Mouse (Mus musculus) embryonic facial prominence, embryonic 13.5 days (tissue): ENCODE results near the gene Vgll4. TPM values are rescaled to one million over a fixed set of nuclear protein-coding genes. Genes with fewer than 3 reads are reported as not detected.

Experiments
- ATAC-seq: fragments of 200-750 bp; cut with Nextera tagmentation; 2 replicates; pipeline ENCODE4 v1.8.0; 2017; ENCODE audit warnings: low read depth; ENCODE audit not compliant: insufficient number of reproducible peaks, insufficient read depth, low FRiP score, low TSS enrichment
- H3K27ac ChIP-seq: fragments of 300-500 bp; sonication (generic); 2 replicates; pipeline ENCODE4 v1.5.1; 2015; ENCODE audit warnings: moderate library complexity, mild to moderate bottlenecking, inconsistent platforms
- H3K27me3 ChIP-seq: fragments of 300-500 bp; sonication (generic); 2 replicates; pipeline ENCODE4 v1.6.1; 2015; ENCODE audit warnings: mild to moderate bottlenecking, inconsistent platforms
- H3K36me3 ChIP-seq: fragments of 300-500 bp; sonication (generic); 2 replicates; pipeline ENCODE4 v1.6.1; 2015; ENCODE audit warnings: mild to moderate bottlenecking, inconsistent platforms
- H3K4me1 ChIP-seq: fragments of 300-500 bp; sonication (generic); 2 replicates; pipeline ENCODE4 v1.6.1; 2015; ENCODE audit warnings: inconsistent platforms
- H3K4me2 ChIP-seq: fragments of 300-500 bp; sonication (generic); 2 replicates; pipeline ENCODE4 v1.6.1; 2015; ENCODE audit warnings: moderate library complexity, mild to moderate bottlenecking, inconsistent platforms
- H3K4me3 ChIP-seq: fragments of 300-500 bp; sonication (generic); 2 replicates; pipeline ENCODE4 v1.5.1; 2015; ENCODE audit warnings: mild to moderate bottlenecking, inconsistent platforms
- H3K9ac ChIP-seq: fragments of 300-500 bp; sonication (generic); 2 replicates; pipeline ENCODE4 v1.6.1; 2015; ENCODE audit warnings: mild to moderate bottlenecking, inconsistent platforms
- H3K9me3 ChIP-seq: fragments of 300-500 bp; sonication (generic); 2 replicates; pipeline ENCODE4 v1.6.1; 2016; ENCODE audit warnings: inconsistent platforms
- WGBS: fragments of 180-500 bp; shearing (Covaris S2); methylation state at CpG from one replicate; pipeline ENCODE4 v1.1.7; 2015; ENCODE audit warnings: mixed read lengths; 5-methylcytosine and 5-hydroxymethylcytosine counted together
- polyA plus RNA-seq: library from polyadenylated mRNA; unstranded; fragments of >200 nt; fragmentation: Nextera tagmentation; extraction: Ambion mirVana; gene quantifications from 2 replicates; pipeline ENCODE4 v1.2.1, GENCODE M21; 2015

Vgll4 gene
- polyA plus RNA-seq, 1 experiment from 2014 or later, result 148 TPM

DNA sequence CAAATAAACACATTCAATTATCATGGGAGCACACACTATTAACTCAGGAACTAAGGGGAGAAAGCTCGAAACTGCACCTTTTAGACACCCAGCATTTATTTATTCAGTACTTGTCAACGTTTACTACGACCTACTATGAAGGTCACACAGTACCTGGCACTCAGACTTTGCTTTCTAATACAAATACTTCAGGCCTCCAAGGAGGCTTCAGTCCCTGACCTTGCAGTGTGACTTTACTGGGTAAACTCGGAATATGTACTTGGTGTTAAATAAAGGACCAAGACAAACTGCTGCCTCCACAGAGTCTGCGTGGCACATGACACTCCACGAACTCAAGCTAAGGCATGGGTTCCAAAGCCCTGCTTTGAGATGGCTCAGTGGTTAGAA, 10.8 kb downstream of the Vgll4 start:
- Histone ChIP-seq H3K27me3 (no peaks in the 10 kb centered on the region), H3K4me3 (no peak overlapping the region), H3K9ac (no peak overlapping the region), H3K27ac (no peak overlapping the region), H3K4me1 (peaks cover 27% of the 10 kb centered on the region), H3K9me3 (no peaks in the 10 kb centered on the region), H3K4me2 (no peak overlapping the region), H3K36me3 (no peaks in the 10 kb centered on the region)
- ATAC-seq, result no peak
- 90% methylated on average over 6 of the region's 6 CpGs for WGBS

DNA sequence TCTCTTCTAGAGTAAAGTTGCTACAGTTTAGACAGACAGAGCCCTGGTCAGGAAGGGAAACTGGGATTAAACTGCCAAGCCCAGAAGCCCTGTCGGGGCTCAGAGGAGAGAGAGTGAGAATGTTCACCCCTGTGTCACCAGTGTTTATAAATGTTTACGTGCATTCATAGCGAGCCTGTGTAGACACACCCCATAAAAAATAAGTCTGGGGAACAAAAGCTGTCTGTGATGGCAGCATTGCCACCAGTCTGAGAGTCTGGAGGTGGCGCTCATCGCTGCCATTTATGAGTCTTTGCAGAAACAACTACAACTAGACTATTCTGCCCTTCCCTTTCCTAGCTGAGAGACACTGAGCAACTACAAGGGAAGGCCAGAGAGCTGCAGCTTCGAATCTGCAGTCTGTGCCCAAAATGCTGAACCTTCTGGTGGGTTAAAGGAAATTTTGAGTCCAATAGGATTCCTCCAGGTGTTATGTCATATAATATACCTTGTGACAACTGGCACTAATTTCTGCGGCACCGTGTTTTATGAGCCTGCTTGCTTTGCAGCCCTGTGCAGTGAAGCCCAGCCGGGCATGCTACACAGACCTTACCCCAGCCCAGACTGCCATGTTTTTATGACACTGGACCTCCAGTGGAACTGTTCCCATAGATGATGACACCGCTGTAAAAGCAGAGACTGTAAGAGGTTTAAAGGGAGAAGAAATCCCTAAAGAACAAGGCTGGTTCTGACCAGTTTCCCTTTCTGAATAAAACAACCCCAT, 11.4 kb downstream of the Vgll4 start:
- H3K36me3 ChIP-seq, result no peaks in the 10 kb centered on the region
- H3K27me3 ChIP-seq, result no peaks in the 10 kb centered on the region
- no peaks in the 10 kb centered on the region for H3K9me3 ChIP-seq
- no peak for ATAC-seq
- no peak overlapping the region for H3K4me3 ChIP-seq
- WGBS, result 76% methylated on average over 10 of the region's 10 CpGs
- peaks cover 21% of the 10 kb centered on the region for H3K4me1 ChIP-seq
- no peak overlapping the region for H3K27ac ChIP-seq
- no peak overlapping the region for H3K4me2 ChIP-seq
- no peak overlapping the region for H3K9ac ChIP-seq

GRCm38 (mm10) chr6:114957756-114958155, 12.0 kb downstream of the Vgll4 start:
- H3K27ac ChIP-seq, result no peak overlapping the region
- no peaks in the 10 kb centered on the region for H3K27me3 ChIP-seq
- H3K9ac ChIP-seq, result no peak overlapping the region
- no peaks in the 10 kb centered on the region for H3K9me3 ChIP-seq
- peaks cover 15% of the 10 kb centered on the region for H3K4me1 ChIP-seq
- no peak overlapping the region for H3K4me2 ChIP-seq
- H3K36me3 ChIP-seq, result no peaks in the 10 kb centered on the region
- no peak overlapping the region for H3K4me3 ChIP-seq
- WGBS, result 70% methylated on average over 12 of the region's 12 CpGs
- ATAC-seq, result no peak

DNA sequence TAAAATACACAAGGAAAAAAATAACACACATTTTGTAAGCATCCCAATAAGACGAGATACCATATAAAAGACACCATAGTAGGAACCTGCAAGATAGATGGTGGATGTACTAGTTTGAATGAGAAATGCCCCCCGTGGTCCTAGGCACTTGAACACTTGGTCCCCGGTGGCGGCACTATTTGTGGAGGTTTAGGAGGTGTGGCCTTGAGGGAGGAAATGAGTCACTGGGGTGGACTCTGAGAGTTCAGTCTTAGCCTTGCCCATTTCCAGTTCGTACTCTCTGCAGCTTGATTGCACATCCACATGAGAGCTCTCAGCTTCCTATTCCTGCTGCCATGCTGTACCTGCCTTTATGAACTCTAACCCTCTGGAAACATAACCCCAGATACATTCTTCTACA, 15.3 kb downstream of the Vgll4 start:
- no peak overlapping the region for H3K4me3 ChIP-seq
- ATAC-seq, result no peak

DNA sequence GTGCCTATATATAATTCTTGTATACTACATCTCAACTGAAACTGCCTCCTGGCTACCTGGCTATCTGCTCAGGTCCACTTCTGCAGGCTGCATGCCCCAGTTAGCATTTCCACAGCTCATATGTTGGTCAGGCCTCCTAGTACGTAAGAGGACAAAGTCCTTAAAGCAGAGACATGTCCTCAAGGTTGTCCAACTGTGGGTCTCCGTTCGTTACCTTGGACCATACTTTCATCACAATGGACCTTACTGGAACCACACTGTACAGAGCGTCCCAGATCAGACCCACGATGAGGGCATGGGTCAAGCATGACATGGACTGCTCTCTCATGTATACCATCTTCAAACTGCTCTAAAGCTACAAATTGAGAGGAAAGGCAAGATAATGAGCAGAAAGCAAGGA, 16.2 kb downstream of the Vgll4 start:
- no peak overlapping the region for H3K27ac ChIP-seq
- no peaks in the 10 kb centered on the region for H3K9me3 ChIP-seq
- no peak overlapping the region for H3K9ac ChIP-seq
- H3K36me3 ChIP-seq, result no peaks in the 10 kb centered on the region
- WGBS, result 94% methylated on average over 5 of the region's 5 CpGs
- H3K4me3 ChIP-seq, result no peak overlapping the region
- no peak for ATAC-seq
- H3K4me2 ChIP-seq, result no peak overlapping the region
- H3K27me3 ChIP-seq, result no peaks in the 10 kb centered on the region
- H3K4me1 ChIP-seq, result peaks cover 6% of the 10 kb centered on the region; the same call in 1 of the 2 replicates

More for the DNA sequence above, 15.3 kb downstream of the Vgll4 start:
- Histone ChIP-seq H3K27me3 (no peaks in the 10 kb centered on the region), H3K27ac (no peak overlapping the region), H3K9ac (no peak overlapping the region), H3K4me1 (peaks cover 7% of the 10 kb centered on the region; the same call in 1 of the 2 replicates), H3K9me3 (no peaks in the 10 kb centered on the region), H3K4me2 (no peak overlapping the region), H3K36me3 (no peaks in the 10 kb centered on the region)
- WGBS, result 79% methylated on average over 5 of the region's 5 CpGs

DNA sequence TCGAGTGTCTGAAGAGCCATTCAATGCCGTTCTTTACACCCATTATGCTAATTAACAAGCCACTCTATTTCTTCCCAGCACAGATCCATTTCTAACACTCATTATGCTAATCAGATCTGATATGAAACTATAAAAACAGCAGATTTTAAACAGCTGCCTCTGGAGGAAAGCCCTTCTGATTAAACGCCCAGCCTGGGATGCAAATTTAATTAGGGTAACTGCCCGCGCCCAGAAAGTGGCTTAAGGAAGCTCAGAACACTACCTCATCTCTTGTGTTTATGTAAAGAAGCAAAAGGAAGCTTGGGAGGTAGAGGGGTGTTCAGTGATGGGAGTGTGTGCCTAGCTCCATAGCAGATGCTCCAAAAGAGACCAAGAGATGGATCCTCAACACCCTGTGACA, 17.4 kb downstream of the Vgll4 start:
- Histone ChIP-seq H3K9ac (no peak overlapping the region), H3K9me3 (no peaks in the 10 kb centered on the region), H3K4me1 (no peaks in the 10 kb centered on the region), H3K4me2 (no peak overlapping the region), H3K36me3 (no peaks in the 10 kb centered on the region), H3K27ac (no peak overlapping the region), H3K4me3 (no peak overlapping the region), H3K27me3 (no peaks in the 10 kb centered on the region)
- WGBS, result 52% methylated on average over 5 of the region's 5 CpGs
- ATAC-seq, result no peak

GRCm38 (mm10) chr6:114944456-114945438, 25.0 kb downstream of the Vgll4 start:
- no peak overlapping the region for H3K27ac ChIP-seq
- H3K4me3 ChIP-seq, result no peak overlapping the region
- H3K36me3 ChIP-seq, result no peaks in the 10 kb centered on the region
- H3K4me2 ChIP-seq, result no peak overlapping the region
- H3K9ac ChIP-seq, result no peak overlapping the region
- H3K9me3 ChIP-seq, result no peaks in the 10 kb centered on the region
- H3K27me3 ChIP-seq, result no peaks in the 10 kb centered on the region
- no peak for ATAC-seq
- 84% methylated on average over 14 of the region's 14 CpGs for WGBS
- peaks cover 21% of the 10 kb centered on the region for H3K4me1 ChIP-seq

DNA sequence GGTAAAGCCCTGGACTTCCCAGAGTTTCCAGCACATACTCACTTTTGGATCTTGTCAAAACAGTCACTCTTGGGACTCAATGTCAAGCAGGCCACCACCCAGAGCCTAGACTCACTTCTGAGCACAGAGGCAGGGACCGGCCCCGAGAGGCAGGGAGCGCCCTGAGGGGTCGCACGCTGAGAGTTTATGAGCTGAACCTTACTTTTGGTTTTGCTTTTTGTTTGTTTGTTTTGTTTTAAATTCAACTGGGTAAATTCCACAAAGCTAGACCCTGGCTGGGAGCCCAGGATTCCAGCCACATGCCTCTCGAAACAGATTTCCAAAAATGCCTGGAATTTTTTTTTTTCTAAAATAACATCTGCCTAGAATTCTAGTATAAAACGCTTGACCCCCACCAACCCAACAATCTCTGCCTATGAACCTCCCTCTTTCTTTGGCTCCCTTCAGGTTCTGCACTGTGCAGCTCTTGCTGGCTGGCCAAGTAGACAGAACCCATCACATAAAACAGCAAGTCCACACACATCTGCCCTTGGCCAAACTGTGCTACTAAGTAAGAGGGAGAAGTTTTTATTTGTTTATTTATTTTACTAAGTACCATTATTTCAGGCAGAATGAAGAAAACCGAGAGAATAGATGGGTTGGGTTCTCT, 28.5 kb downstream of the Vgll4 start:
- Histone ChIP-seq H3K4me1 (peaks cover 22% of the 10 kb centered on the region), H3K27ac (peak overlapping the region; percentile 71), H3K9ac (no peak overlapping the region), H3K9me3 (no peaks in the 10 kb centered on the region), H3K4me2 (peak overlapping the region; percentile 38), H3K36me3 (no peaks in the 10 kb centered on the region), H3K27me3 (no peaks in the 10 kb centered on the region), H3K4me3 (no peak overlapping the region)
- 34% methylated on average over 8 of the region's 8 CpGs for WGBS
- no peak for ATAC-seq

DNA sequence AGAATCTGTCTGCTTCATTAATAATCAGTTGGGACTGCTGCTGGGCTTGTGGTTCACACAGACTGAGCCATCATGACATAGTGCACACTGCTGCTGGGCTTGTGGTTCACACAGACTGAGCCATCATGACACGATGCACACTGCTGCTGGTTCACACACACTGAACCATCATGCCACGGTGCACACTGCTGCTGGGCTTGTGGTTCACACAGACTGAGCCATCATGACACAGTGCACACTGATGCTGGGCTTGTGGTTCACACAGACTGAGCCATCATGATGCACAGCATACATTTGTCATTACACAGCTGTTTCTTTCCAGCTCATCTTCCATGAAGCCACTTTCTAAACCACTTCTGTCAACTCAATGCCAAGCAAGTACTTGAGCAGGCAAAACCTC, 30.1 kb downstream of the Vgll4 start:
- Histone ChIP-seq H3K4me2 (no peak overlapping the region), H3K4me3 (no peak overlapping the region), H3K27me3 (no peaks in the 10 kb centered on the region), H3K9ac (no peak overlapping the region), H3K36me3 (no peaks in the 10 kb centered on the region), H3K9me3 (no peaks in the 10 kb centered on the region), H3K4me1 (peaks cover 22% of the 10 kb centered on the region), H3K27ac (no peak overlapping the region)
- WGBS, result 83% methylated on average over 2 of the region's 2 CpGs
- ATAC-seq, result no peak

DNA sequence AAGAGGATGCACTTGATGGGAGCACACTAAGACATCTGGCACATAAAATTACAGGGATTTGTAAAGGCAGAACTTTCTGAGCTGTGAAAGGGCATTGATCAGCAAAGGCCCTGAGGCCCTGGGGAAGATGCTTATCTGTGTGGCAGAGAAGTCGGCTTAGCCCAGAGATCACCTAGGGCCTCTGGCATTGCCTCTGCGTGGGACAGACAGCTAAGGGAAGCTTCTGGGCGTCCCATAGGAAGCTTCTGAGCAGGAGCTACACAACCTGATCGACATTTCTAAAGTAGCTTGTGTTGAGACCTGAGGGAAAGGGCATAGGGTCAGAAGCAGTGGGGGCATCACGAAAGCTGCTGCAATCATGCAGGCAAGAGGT, 32.9 kb downstream of the Vgll4 start:
- Histone ChIP-seq H3K27me3 (no peaks in the 10 kb centered on the region), H3K4me3 (no peak overlapping the region), H3K4me1 (peaks cover 27% of the 10 kb centered on the region), H3K9ac (no peak overlapping the region), H3K27ac (0 out of 2 replicates have a peak overlapping the region, but pooled peaks have one; percentile 12), H3K9me3 (no peaks in the 10 kb centered on the region), H3K4me2 (no peak overlapping the region), H3K36me3 (no peaks in the 10 kb centered on the region)
- no peak for ATAC-seq
- 54% methylated on average over 5 of the region's 5 CpGs for WGBS

DNA sequence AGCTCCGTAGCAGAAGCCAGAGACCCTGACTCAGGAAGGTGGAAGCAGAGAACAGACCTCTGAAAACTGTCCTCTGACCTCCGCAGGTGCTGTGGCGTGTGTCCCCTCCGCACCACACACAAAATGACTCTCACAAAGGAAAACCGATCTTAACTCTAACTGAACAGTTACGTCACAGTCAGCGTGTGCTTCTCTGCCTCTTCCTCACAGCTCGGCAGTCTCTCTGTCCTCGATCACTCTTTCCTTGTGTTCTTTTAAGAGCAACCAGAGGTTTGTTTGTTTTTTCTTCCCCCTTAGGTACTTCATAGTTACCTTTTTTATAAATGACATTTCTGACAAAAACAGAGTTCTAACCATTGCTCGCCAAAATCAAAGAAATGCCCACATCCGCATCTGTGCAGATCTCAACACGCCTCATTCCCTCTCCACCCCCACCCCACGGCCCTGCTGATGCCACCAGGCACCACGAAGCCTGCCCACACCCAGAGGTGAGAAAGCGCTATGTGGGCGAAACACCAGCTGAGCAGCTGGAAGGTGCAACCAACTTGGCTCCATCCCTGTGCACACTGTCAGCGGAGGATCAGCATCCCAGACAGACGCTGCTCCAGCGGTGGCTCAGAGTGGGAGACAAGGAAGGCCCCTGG, 33.4 kb downstream of the Vgll4 start:
- Histone ChIP-seq H3K27ac (0 out of 2 replicates have a peak overlapping the region, but pooled peaks have one; percentile 12), H3K4me1 (peaks cover 27% of the 10 kb centered on the region), H3K36me3 (no peaks in the 10 kb centered on the region), H3K4me2 (no peak overlapping the region), H3K9me3 (no peaks in the 10 kb centered on the region), H3K9ac (no peak overlapping the region), H3K4me3 (no peak overlapping the region), H3K27me3 (no peaks in the 10 kb centered on the region)
- ATAC-seq, result no peak
- 67% methylated on average over 19 of the region's 19 CpGs for WGBS
